Mouse (Mus musculus) layer of hippocampus, adult 2 months (tissue): ENCODE measurements around the gene Txk. TPM values are rescaled to one million over a fixed set of nuclear protein-coding genes. Genes with fewer than 3 reads are reported as not detected.

Experiments used
- DNase-seq, 2 experiments: peaks; one replicate each; pipeline ENCODE4 v3.0.0; 2022; ENCODE audit warnings: low spot score in 2 of 2
- H3K27ac ChIP-seq: fragments of 200-600 bp; 2 replicates; pipeline ENCODE4 v1.8.1; 2022
- H3K4me3 ChIP-seq: fragments of 200-600 bp; 2 replicates; pipeline ENCODE4 v1.8.1; 2022; ENCODE audit warnings: mild to moderate bottlenecking
- CTCF ChIP-seq: fragments of 200-600 bp; conservative IDR thresholded peaks from 2 replicates; pipeline ENCODE4 v1.8.1; 2022; ENCODE audit warnings: antibody characterized with exemption, mild to moderate bottlenecking, moderate library complexity
- long read RNA-seq, 2 experiments: library from polyadenylated mRNA; stranded (forward); transcript quantifications; one replicate each; pipeline ENCODE4 v2.0.0; 2021; ENCODE audit warnings: borderline mapping rate in 2 of 2
- total RNA-seq, 2 experiments: library from RNA; stranded (reverse); gene quantifications; 2 replicates each; pipeline ENCODE4 v1.2.3; 2021

Txk gene
- total RNA-seq = not detected
- long read RNA-seq, experiment 1 = 0 reads
- long read RNA-seq, experiment 2 = 0 reads

- no peak for TF ChIP-seq CTCF
- DNase-seq = no peak
- Histone ChIP-seq H3K4me3 (no peak within 1 kb of the TSS), H3K27ac (no peak within 1 kb of the TSS)
These were observed at the start of gene Txk for GRCm38 (mm10) chr5:72752585-72752984. Gene Txk (minus strand): TSS chr5:72752777.

GRCm38 (mm10) chr5:72798563-72798962 is 46.0 kb upstream of the Txk start:
- Histone ChIP-seq H3K27ac (no peak overlapping the region), H3K4me3 (no peak overlapping the region)
- no peak for DNase-seq
- TF ChIP-seq CTCF = no peak

GRCm38 (mm10) chr5:72796186-72796613 is 43.6 kb upstream of the Txk start:
- TF ChIP-seq CTCF = no peak
- Histone ChIP-seq H3K27ac (peak overlapping the region; percentile 61; the same call in 1 of the 2 replicates), H3K4me3 (peak overlapping the region; percentile 35)
- no peak for DNase-seq

- no peak overlapping the region for H3K4me3 ChIP-seq
- no peak for TF ChIP-seq CTCF
- H3K27ac ChIP-seq = no peak overlapping the region
- no peak for DNase-seq
These were observed 40.8 kb upstream of the Txk start for GRCm38 (mm10) chr5:72793309-72793850.

- DNase-seq = no peak
- Histone ChIP-seq H3K4me3 (no peak overlapping the region), H3K27ac (no peak overlapping the region)
- no peak for TF ChIP-seq CTCF
These were observed 39.2 kb upstream of the Txk start for GRCm38 (mm10) chr5:72791789-72792188.

- no peak for DNase-seq
- TF ChIP-seq CTCF = no peak
- Histone ChIP-seq H3K4me3 (no peak overlapping the region), H3K27ac (no peak overlapping the region)
These were observed 38.8 kb upstream of the Txk start for GRCm38 (mm10) chr5:72791386-72791785.

GRCm38 (mm10) chr5:72785451-72785850 is 32.9 kb upstream of the Txk start:
- H3K4me3 ChIP-seq = no peak overlapping the region
- no peak overlapping the region for H3K27ac ChIP-seq
- no peak for DNase-seq
- TF ChIP-seq CTCF = peak; percentile 64

GRCm38 (mm10) chr5:72784719-72785118 is 32.1 kb upstream of the Txk start:
- H3K27ac ChIP-seq = no peak overlapping the region
- H3K4me3 ChIP-seq = no peak overlapping the region
- DNase-seq = no peak
- no peak for TF ChIP-seq CTCF

GRCm38 (mm10) chr5:72783957-72784356 is 31.4 kb upstream of the Txk start:
- Histone ChIP-seq H3K27ac (no peak overlapping the region), H3K4me3 (no peak overlapping the region)
- no peak for TF ChIP-seq CTCF
- peak in 1 of 2 experiments; percentile 32 for DNase-seq

- DNase-seq = no peak
- Histone ChIP-seq H3K4me3 (no peak overlapping the region), H3K27ac (no peak overlapping the region)
- TF ChIP-seq CTCF = no peak
These were observed 30.5 kb upstream of the Txk start for GRCm38 (mm10) chr5:72783123-72783522.

GRCm38 (mm10) chr5:72781776-72782175 is 29.2 kb upstream of the Txk start:
- Histone ChIP-seq H3K27ac (no peak overlapping the region), H3K4me3 (no peak overlapping the region)
- TF ChIP-seq CTCF = no peak
- no peak for DNase-seq

- no peak for TF ChIP-seq CTCF
- no peak for DNase-seq
- Histone ChIP-seq H3K27ac (no peak overlapping the region), H3K4me3 (no peak overlapping the region)
These were observed 24.0 kb upstream of the Txk start for GRCm38 (mm10) chr5:72776595-72776994.

GRCm38 (mm10) chr5:72776127-72776526 is 23.6 kb upstream of the Txk start:
- DNase-seq = no peak
- no peak overlapping the region for H3K4me3 ChIP-seq
- no peak for TF ChIP-seq CTCF
- no peak overlapping the region for H3K27ac ChIP-seq

GRCm38 (mm10) chr5:72769841-72770240 is 17.3 kb upstream of the Txk start:
- H3K4me3 ChIP-seq = no peak overlapping the region
- no peak overlapping the region for H3K27ac ChIP-seq
- TF ChIP-seq CTCF = no peak
- DNase-seq = no peak
